Mouse (Mus musculus) regulatory T cell (primary cell): ENCODE measurements around the gene Abca6.

Experiments
- in situ Hi-C: fragments of 300-600 bp; cut with MboI, MseI; formaldehyde crosslinking; loops from one replicate; pipeline ENCODE4 v1.15.1; 2025; ENCODE audit warnings: high pct_unique_total_duplicates

Gene Abca6

DNA sequence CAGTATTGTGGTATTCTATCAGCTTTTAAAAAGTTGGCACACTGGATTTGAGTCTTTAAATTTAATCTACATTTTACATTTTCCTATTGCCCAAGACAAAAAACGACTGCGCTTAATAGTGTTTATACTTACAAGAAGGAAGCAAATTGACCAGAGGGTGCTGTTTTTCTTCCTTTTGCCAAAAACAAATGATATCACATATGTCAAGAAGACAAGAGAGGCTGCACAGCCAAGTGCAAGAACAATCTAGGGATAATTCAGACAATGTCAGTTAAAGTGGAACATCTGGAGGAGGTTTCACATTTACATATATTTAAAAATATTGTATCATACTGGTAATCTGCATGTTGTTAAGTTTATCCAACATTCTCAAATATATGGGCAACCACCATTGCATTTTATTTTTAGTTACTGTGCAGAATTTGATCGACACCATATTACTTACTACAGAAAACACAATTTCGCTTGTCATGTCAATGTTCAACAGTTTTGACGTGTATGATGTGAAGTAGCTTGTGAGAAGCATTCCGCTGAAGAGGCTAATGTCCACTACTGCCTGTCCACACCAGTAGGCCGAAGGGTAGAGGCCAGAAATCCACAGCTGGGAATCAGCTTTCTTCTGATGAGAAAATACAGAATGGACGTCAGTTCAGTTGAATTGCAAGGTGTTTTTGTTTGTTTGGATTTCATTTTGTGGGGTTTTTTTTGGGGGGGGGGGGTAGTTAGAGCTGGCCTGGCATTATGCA is 54.8 kb downstream of the Abca6 start:
- in situ Hi-C loops = no loop called here

DNA sequence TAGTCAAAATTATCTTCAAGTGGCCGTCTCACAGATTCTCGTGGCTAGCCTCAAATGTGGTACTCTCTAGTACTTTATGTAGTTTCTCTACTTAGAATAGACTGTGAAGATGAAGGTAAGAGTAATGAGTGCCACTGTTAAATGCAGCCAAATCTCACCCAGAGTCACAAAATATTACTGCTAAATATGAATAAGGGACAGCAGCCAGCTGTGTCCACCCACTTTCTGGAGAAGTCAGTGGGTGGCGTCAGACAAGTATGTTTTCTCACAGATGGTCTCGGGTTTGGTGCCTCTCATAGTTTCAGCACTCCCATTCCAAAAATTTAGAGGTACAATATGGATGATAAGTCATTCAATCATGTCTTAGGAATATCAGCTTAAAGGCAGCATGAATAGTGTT is 56.3 kb downstream of the Abca6 start:
- in situ Hi-C loops = no loop called here

DNA sequence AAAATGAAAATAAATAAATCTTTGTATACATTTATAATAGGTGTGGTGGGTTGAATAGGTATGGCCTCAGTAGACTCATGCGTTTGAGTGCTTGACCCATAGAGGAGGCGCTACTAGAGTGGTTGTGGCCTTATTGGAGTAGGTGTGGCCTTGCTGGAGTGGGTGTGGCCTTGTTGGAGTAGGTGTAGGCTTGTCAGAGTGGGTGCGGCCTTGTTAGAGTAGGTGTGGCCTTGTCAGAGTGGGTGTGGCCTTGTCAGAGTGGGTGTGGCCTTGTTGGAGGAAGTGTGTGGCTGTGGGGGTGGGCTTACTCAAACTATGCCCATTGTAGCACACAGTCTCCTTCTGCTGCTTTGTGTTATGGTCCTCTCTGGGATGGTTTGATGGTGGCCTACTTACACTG is 80.4 kb downstream of the Abca6 start:
- in situ Hi-C loops = no loop called here

DNA sequence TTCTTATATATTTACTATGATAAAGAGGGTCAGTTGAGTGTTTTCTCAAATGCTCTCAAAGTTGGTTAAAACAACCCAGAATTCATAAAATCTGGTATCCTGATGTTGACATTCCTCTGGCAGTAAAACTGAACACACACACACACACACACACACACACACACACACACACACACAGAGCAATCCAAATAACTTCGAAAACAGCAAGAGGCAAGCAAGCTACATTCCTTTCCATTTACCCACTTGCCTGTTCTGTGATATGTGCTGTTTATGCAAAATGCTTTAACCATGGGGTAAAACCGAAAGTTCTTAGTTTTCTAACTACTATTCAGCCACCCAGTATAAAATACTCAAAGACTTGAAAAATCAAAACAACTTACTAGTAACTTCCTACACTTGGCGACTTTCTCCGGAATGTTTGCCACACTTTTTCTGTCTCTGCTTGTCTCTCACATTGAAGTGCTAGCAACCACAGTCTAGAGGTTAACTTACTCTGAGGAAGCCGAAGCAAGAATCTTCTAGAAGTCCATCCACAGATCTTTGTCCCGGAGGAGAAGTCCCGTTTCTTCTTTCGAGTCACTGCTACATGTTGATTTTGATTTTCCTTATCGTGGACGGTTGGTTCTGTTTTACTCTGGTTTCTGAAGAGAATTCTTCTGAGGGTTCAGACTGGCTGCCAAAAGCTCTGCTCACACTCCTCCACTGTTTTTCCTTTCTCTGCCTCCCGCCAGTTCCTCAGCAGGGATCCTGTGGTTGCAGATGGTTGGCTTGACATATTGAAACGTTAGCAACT is 83.9 kb downstream of the Abca6 start, which contains the start of gene Abca9:
Abca9 (minus strand) TSS at position 738 of the 793 bp plus-strand sequence.
- in situ Hi-C loops = no loop called here

DNA sequence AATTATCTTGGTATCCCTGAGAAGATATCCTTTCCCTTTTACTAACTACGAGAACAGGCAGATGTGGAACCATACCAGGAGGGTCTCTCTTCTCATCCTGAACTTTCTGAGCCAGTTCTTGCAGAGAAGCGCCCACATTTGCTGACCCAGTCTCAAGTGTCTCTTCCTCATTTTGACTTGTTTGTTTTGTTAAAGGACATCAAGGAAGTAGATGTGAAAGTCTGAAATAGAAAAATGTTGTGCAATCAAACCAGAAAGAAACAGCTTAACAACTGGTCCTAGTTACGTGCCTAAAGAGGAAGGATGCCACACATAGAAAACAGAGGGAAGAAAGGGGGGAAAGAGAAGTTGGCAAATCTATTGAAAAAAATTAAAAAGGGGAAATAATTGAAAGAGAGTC is 85.8 kb downstream of the Abca6 start:
- in situ Hi-C loops = no loop called here

DNA sequence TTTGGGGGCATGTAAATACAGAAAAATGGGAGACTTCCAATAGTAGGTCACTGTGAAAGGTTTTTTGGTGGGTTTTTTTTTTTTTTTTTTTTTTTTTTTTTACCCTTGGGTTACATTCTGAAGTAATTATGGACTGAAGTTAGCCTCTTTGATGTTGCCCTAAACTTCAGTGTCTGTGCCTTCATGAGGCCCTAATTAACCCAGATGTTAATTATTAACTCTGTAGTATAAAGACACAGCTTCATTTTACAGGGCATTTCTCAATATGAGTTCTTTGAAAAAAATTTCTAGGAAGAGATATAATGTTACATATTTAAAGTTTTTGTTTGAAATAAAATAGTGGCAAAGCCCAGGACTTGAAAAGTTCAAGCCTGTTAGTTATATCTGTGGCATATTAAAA is 86.2 kb downstream of the Abca6 start:
- in situ Hi-C loops = no loop called here

DNA sequence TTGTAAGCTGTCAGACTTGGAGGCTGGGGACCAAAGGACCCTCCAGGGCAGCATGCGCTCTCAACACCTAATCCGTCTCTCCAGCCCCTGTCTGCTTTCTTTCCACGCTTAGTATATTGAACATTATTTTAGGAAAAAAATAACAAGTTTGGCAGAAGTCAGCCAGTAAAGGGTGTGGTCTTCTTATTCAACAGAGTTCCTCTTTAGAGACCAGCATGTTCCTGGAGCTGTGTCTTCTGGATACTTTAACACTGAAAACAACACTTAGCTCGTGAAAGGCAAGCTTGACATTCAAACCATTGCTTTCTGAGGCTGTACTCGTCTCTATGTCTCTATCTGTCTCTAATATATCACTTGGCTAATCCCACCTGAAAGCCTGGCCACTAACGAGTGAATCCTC is 94.5 kb downstream of the Abca6 start:
- in situ Hi-C loops = no loop called here

DNA sequence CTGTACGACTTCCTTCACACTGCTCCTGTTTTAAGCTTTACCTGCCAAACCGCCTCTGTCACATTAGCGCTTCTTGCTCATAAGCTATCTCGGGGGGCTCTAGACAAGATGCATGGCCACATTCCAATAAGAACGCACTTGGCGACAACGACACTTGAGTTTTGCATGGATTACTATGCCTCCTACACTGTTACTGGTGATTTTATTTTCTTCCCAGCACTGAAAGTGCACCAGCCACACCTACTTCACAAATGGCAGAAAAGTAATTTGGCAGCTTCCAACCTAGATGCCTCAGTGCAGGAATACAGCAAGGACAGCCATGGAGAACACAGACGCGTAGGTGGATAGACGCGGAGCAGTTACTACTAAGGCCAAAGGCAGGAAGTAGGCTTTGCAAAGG is 95.6 kb downstream of the Abca6 start:
- in situ Hi-C loops = no loop called here

DNA sequence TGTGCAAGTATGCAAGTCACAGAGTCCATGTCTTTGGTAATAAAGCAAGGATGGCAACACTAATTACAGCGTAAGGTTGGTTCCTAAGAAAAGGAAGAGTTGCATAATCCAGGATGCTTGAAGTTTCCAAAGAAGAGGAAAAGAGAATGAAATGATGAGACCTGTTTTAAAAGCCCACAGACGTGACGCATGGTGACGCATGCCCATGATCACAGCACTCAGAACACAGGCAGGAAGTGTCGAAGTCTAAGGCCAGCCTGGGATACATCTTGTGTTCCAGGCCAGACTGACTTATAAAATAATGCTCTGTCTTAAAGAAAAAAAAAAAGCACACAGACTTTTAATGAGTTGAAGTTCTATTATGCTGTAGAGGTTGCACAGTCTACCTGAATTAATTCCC is 103.9 kb downstream of the Abca6 start:
- in situ Hi-C loops = no loop called here

DNA sequence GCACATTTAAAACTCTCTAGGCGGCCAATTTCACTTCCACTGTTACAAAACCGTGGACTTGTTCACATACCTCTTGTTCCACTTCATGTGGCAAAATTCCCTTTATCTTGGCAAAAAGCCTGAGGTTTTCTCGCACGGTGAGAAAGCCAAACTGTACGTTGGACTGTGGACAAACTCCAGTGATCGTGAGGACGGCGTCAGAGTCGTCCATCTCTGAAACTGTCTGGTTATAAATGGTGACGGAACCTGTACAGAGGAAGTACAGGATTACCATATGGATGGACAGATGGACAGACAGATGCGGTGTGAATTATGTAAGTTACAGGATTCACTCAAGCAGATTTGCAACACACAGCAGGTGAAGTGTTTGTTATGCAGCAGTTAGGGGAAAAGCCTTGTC is 106.2 kb downstream of the Abca6 start:
- in situ Hi-C loops = no loop called here

DNA sequence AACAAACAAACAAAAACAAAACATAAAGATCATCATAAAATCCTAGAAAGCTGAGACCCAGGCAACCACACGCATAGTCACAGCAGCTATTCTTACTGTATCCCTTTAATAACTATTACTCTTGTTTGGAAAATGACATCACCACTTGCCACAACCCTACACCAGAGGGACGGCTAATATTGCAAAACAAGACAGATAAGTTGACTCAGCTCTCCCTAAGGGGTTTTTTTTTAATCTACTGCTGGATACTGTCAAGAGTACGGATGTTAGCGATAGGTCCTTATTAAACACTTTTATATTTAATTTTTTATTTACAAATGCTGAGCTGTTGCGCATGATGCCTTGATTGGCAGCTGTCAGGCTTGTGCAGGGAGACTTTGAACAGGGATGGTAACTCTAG is 120.8 kb downstream of the Abca6 start:
- in situ Hi-C loops = no loop called here
